Mouse (Mus musculus) thymus, postnatal 10 days (tissue): ENCODE data around the gene Prtg.

ENCODE experiments used
- DNase-seq, 2 experiments: peaks; one replicate each; pipeline ENCODE4 v3.0.0; 2021; ENCODE audit warnings: low spot score in 2 of 2

Gene Prtg

DNA sequence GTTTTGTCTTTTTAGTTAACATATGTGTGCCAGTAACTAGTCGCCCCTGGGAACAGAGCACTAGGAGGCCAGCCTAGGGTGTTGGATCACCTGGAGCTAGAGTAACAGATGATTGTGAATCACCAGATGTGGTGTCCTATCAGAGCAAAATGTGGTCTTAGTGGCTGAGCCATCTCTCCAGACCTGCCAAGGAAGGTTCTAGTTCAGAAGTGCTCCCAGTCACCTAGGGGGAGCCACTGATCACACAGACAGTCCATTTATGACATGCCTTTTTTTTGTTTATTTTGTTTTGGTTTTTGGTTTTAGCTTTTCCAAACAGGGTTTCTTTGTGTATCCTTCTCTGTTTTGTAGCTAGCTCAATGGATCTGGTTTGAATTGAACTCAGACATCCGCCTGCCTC lies 104.7 kb downstream of the Prtg start:
- DNase-seq = no peak

DNA sequence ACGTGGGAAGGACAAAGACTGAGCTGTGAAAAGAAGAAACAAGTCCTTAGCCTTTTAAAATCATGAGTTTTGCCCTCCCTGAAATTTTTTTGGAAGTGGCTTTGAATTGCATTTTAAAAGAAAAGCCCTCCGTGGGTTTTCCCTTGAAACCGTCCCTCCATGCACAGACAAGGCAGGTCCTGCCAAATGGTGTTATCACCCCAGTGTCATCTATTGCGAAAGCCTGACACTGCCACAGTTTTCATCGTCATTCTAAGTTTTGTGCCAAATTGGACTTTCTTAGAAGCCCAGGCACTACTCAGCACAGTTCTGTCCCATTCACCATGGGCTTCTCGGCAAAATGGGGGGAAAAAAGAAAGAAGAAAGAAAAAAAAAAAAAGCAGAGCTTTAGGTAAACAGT lies 106.9 kb downstream of the Prtg start:
- no peak for DNase-seq

DNA sequence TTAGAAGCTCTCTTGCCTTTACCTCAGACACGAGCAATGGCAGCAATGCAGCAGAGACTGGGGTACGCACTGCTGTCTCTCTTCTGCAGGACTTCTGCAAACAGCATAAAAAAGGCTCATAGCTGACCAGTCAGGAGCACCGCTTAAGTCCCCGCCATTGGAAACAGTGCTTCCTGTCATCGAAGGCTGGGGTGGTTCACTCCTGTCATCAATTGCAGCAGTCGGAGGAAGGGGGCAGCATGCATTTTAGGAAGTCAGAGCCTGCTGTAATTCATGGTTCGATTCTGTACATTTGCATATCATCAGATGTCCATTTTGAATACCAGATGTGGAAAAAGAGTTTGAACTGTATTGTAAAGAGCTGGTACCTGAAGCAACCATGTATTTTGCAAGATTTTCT lies 109.1 kb downstream of the Prtg start:
- DNase-seq = no peak

DNA sequence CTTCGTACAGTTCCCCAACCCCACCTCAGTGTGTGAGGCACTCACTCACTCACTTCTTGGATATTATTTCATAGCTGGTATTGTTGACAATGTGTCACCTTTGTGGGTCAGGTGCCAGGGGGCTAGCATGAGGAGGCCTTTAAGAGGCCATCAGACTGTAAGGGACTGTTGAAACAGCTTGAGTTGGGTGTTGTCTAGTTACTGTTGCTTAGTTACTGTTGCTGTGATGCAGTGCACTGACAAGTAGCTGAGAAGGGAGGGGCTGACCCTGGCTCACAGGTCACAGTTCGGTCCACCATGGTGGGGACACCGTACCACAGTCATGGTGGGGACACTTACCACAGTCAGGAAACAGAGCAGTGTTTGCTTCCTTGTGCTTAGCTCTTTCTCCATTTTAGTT lies 116.4 kb downstream of the Prtg start:
- DNase-seq = no peak

DNA sequence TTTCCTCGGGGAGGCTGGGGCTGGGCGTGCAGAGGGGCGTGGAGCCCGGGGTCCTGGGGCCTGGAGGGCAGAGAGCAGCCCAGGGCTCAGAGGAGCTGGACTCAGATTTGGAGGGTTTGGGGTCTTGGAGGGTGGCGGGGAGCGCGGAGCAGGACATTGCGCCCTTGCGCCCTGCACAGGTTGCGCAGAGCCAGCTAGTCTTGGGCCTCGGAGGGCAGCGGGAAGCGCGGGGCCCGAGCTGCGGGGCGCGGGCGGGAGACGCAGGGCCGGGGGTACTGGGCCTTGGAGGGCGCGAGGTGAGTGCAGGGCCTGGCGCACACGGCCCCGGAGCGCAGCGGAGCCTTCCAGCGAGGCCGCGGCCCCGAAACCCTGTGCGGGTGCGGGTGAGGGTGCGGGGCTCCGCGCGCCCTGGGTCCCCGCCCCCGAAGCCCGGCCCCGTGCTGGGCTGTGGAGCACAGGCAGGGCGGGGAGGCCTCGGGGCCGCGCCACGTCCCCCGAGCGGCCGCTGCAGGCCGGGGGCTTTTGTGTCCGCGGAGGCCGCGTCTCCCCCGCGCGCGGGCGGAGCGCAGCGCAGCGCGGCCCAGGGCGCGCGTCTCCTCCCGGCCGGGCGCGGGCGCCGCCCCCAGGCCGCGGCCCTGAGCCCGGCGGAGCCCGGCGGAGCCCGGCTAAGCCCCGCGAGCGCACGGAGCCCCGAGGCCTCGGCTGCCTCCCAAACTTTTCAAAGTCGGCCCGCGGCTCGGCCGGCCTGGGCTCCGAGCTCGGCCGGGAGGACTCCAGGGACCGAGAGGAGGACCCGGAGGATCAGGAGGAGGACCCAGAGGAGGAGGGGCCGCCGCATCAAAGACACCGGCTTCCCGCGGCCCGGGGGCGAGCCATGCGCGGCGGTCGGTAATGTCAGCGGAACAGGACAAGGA lies 118.6 kb downstream of the Prtg start, which contains the start of gene Pygo1:
Pygo1 (plus strand) TSS at position 625 of the 914 bp plus-strand sequence.
- DNase-seq = peak in 1 of 2 experiments; percentile 8

DNA sequence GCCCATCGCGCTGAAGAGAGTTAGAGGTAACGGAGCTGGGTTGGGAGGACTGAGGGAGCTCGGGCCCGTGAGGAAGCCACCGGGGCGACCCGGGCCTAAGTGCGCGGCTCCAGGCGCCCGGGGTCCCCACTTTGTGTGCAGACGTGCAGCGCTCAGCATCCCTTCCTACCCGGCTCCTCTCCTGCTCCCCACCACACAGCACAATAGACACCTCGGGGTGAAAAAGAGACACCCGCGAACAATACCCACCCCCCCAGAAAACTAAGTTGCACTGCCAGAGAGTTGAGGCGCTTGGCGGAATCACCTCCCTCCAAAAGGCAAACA lies 119.2 kb downstream of the Prtg start:
- no peak for DNase-seq

DNA sequence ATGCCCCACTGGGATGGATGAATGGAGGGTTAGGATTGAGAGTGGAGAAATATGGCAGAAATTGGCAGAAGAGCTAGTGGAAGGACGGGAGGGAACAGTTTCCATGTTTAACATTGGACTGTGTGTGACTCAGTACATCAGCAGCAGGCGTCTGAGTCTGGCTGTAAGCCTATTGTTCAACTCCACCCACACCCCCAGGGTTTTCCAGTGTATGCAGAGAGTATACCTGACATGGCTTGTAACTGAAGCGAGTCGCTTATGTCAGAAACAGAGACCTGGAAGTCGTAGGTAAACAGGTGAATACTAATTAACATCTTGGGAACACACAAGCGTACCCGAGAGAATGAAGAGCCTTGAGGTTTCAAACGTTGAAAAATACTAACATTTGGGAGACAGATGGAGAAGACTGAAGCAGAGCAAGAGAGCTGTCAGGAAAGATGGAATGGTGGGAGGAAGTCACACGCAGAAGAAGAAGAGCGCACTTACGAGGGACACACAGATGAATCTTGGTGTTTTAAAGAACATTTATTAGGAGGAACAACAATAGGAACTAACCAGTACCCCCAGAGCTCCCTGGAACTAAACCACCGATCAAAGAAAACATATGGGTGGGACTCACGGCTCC lies 124.6 kb downstream of the Prtg start:
- no peak for DNase-seq

DNA sequence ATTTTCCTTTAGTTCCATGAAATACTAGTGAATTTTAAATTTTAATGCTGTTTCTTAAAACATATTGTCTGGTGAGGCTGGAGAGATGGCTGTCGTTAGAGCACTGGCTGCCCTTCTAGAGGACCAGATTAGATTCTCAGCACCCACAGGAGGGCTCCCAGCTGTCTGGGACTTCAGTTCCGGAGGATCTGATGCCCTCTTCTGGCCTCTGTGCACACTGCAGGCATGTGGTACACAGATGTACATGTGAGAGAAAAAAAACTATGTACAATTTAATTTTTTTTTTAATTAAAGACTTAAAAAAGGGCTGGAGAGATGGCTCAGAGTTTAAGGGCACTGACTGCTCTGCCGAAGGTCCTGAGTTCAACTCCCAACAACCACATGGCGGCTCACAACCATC lies 128.6 kb downstream of the Prtg start:
- DNase-seq = no peak

DNA sequence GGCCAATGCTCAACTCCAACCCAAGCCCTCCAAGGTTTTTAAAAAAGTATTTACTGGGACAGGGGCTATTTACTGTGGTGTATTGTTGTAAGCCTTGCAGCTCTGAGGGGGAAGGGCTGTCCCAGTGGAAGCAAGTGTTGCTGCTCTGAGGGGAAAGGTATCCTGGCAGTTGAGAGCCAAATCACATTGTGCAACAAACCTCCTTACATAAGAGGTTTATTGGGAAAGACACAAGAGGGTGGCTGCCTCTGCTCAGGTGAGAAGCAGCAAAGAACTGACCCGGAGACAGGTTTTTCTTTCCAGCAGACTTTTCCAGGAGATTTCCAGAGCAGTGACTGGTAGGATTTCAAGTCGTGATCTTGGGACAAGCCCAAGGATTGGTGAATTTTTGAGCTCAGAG lies 129.6 kb downstream of the Prtg start:
- DNase-seq = no peak

DNA sequence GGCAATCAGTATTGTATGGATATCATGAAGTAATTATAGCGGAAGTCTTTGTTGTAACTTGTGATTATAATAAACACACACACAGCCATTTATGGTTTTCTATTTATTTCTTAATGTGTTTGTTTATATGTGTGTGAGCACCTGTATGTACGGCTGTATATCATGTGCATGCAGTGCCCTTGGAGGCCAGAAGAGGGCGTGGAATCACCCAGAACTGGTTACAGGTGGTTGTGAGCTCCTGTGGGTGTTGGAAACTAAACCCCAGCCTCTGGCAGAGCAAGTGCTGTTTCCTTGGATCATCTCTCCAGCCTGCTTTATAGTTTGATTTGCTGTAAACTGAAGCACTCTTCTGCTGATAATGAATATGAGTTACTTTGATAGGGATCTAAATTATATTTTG lies 136.8 kb downstream of the Prtg start:
- no peak for DNase-seq

DNA sequence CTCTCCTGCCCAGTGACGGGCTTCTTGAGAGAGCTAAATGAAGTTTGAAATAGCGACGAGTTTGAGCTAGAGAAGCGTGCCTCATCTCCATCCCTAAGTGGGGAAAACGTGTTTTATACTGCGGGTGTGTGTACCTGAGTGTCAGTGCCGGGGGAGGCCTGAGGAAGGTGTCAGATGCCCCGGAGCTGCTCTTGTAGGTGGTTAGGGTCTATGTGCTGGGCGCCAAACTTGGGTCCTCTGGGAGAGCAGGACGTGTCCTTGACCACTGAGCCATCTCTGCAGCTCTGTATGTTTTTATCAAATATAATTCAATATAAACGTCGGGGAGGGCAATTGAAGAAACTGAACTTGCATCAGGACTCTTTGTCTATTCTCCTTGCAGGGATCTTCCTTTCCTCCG lies 137.6 kb downstream of the Prtg start:
- no peak for DNase-seq

DNA sequence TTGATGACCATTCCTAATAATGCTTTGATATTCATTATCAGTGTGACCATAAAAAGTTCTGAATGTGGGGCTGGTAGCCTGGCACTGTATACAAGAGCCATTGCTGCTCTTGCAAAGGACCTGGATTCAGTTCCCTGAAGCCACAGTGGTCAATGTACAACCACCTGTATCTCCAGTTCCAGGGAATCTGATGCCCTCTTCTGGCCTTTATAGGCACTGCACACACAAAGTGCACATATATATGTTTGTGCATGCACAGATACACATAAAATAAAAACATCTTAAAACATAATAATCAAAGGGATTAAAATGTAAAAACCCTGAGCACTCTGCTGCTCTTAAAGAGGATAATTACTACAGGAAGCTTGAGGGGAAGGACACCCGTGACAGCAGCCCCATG lies 140.3 kb downstream of the Prtg start:
- no peak for DNase-seq

DNA sequence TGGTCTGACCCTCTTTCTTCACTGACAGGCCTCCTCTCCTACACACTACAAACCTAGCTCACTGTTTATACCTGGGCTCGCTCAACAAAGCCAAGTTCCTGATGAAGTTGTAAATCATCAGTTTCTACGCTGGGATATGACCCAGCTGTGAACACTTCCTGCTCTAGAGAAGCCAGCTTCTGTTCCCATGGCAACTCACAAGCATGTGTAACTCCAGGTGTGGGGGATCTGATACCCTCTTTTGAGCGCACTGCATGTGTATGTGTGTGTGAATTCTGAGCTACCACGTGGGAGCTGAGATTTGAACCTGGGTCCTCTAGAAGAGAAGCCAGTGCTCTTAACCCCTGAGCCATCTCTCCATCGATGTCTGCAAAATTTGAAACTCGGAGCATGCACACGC lies 142.9 kb downstream of the Prtg start:
- no peak for DNase-seq

DNA sequence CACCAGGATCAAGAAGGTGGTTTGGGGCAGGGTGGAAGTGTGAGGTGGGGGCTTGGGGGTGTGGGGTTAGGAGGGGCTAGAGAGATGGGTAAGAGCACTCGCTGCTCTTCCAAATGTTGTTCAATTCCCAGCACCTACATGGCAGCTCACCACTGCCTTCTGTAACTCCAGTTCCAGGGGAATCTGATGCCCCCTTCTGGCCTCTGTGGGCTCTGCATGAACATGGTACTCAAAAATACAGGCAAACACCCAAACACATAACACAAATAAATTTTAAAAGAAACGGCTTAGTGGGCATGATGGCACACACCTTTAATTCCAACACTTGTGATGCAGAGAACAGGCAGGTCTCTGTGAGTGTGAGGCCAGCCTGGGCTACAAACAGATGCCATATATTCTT lies 148.1 kb downstream of the Prtg start:
- DNase-seq = peak in 1 of 2 experiments; percentile 20

DNA sequence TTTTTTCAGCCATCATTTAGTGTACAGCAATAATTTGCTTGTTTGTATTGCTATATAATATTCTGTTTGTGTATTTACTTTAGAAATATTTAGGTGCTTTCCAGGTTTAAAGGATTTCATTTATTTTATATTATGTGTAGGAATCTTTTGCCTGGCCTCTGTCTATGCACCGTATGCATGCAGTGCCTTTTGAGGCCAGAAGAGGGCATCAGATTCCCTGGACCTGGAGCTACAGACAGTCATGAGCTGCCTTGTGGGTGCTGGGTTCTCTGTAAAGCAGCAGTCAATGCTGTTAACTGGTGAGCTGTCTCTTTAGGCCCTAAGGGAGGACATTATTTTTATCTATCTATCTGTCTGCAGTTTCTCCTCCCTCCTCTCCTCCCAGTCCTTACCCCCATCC lies 148.9 kb downstream of the Prtg start:
- DNase-seq = peak; percentile 47 to 59

DNA sequence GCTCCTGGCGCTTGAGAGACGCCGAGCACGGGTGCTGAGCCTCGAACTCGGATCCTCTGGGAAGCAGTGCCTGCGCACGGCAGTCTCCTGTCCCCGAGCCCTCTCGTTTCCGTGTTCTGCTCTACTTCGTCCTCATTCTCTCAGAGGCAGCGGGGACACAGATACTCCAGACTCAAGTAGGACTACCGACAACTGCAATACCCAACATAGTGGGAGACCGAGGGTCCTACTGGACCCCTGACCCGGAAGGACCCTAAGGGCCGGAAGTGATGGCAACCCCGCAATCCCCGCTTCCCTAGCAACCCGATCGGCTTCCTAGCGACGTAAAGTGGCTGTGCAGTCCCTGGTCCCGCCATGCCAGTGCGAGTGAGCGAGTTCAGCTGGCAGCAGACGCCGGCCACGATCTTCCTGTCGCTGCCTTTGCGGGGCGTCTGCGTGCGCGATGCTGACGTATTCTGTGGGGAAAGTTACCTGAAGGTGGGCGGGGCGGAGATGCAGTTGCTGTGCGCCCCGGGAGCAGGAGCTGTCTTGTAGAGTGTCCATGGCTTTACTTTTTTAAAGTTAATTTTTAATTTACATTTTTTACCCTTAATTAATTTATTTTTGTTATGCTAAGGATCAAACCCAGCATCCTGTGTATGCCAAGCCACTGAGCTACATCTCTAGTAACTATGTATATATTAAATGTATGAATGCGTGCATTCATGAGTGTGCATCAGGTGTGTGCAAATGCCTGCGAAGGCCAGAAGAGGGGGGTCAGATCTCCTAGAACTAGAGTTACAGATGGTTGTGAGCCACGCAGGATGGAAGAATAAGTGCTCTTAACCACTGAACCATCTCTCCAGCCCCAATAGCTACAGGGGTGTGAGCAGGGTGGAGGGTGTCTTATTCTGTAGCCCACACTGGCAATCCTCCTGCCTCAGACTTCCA lies 152.1 kb downstream of the Prtg start, which contains the start of the genes Dyx1c1 and Gm44503:
Dyx1c1 (plus strand) TSS at position 265 of the 930 bp plus-strand sequence.
Gm44503 (plus strand) TSS at position 332 of the 930 bp plus-strand sequence.
- peak; percentile 73 to 75 for DNase-seq

DNA sequence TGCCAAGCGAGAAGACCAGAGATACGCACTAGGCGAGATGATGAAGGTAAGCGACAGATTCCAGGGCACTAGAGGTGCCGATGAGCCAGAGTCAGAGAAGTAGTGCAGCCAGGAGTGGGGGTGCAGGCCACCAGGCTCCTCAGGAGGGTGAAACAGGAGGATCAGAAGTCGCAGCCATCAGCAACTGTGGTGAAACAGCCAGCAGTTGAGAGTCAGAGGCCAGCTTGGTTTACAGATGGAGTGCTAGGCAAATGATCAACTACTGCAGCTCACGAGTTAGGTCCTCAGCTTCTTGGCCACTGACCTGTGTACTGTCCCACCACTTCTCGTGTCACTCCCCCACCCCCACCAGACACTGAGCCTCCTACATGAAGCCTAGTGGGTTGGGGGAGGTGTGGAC lies 154.7 kb downstream of the Prtg start:
- DNase-seq = no peak

DNA sequence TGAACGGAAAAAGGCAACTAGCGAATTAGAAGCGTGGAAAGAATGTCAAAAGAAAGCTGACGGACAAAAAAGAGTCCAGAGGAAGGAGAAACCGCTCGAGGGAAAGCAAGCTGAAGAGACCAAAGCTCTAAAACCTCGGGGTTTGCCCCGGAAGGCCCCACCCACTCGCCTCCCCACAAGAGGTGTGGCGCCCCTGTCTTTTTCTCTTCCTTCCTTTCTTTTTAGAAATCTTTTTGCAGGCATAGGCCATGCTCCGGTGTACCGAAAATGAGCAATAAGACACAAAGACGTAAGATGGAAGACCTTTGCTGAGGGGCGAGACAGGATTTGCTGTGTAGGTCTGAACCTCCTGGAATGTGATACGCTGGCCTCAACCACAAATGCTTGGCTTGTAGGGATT lies 155.3 kb downstream of the Prtg start:
- DNase-seq = peak; percentile 53 to 61
